Mouse (Mus musculus): ENCODE data around the gene Gm16253.

- TF ChIP-seq POLR2A (IDR thresholded peaks at IDR 0.05; ENCODE audit: low read depth, low read length) (no peak), CTCF (IDR thresholded peaks at IDR 0.05; ENCODE audit: extremely low read depth, insufficient read length, insufficient replicate concordance, low read depth, low read length) (no peak)
Measured at GRCm38 (mm10) chr3:96559911-96560850, 16.6 kb upstream of the Gm16253 start.
